Mouse (Mus musculus) kidney, adult 2 months (tissue): ENCODE data around the gene Pi4kb. TPM values are rescaled to one million over a fixed set of nuclear protein-coding genes. Genes with fewer than 3 reads are reported as not detected.
"Not testable (repeated sequence)": the region's sequence is repeated elsewhere in the genome, so short reads cannot be mapped to it uniquely, and the experiment has no call there.

Experiments used
- DNase-seq: peaks from one replicate; pipeline ENCODE4 v3.0.0; 2021
- H3K27ac ChIP-seq: fragments of 200-500 bp; 2 replicates; pipeline ENCODE4 v1.5.1; 2012; ENCODE audit warnings: low read depth, low read length, control low read depth, inconsistent platforms; ENCODE audit not compliant: insufficient read depth
- H3K27me3 ChIP-seq: fragments of 200-500 bp; replicated peaks from 2 replicates; pipeline ENCODE4 v1.6.1; 2012; ENCODE audit warnings: mild to moderate bottlenecking, moderate library complexity, low read length, inconsistent platforms; ENCODE audit not compliant: control insufficient read depth, insufficient read depth
- H3K36me3 ChIP-seq: fragments of 200-500 bp; 2 replicates; pipeline ENCODE4 v1.6.1; 2012; ENCODE audit warnings: mild to moderate bottlenecking, moderate library complexity, low read length, inconsistent platforms; ENCODE audit not compliant: control insufficient read depth, insufficient read depth
- H3K4me1 ChIP-seq: fragments of 200-500 bp; 2 replicates; pipeline ENCODE4 v1.6.1; 2011; ENCODE audit warnings: low read length; ENCODE audit not compliant: control insufficient read depth, insufficient read depth
- H3K4me3 ChIP-seq: fragments of 200-500 bp; 2 replicates; pipeline ENCODE4 v1.5.1; 2011; ENCODE audit warnings: mild to moderate bottlenecking, low read depth, low read length, control low read depth; ENCODE audit not compliant: insufficient read depth
- CTCF ChIP-seq: fragments of 200-500 bp; conservative IDR thresholded peaks from 2 replicates; pipeline ENCODE4 v1.5.1; 2011; ENCODE audit warnings: low read depth, mild to moderate bottlenecking, control low read depth, low read length, moderate library complexity, mixed read lengths; ENCODE audit not compliant: insufficient read depth, insufficient read length
- POLR2A ChIP-seq: fragments of 200-500 bp; IDR thresholded peaks from one replicate; pipeline ENCODE4 v1.6.1; 2011; ENCODE audit warnings: low read depth, low read length, control low read depth
- WGBS: fragments of 180-500 bp; shearing (Covaris S2); methylation state at CpG from one replicate; pipeline ENCODE4 v1.1.7; 2018; 5-methylcytosine and 5-hydroxymethylcytosine counted together
- polyA plus RNA-seq: library from polyadenylated mRNA; depleted of rRNA; stranded (reverse); fragments of >200 nt; gene quantifications from 2 replicates; pipeline ENCODE4 v1.2.3, GENCODE M21; 2012; rRNA removed

Pi4kb gene
- 35.9 and 41.7 TPM in 2 replicates for polyA plus RNA-seq

DNA sequence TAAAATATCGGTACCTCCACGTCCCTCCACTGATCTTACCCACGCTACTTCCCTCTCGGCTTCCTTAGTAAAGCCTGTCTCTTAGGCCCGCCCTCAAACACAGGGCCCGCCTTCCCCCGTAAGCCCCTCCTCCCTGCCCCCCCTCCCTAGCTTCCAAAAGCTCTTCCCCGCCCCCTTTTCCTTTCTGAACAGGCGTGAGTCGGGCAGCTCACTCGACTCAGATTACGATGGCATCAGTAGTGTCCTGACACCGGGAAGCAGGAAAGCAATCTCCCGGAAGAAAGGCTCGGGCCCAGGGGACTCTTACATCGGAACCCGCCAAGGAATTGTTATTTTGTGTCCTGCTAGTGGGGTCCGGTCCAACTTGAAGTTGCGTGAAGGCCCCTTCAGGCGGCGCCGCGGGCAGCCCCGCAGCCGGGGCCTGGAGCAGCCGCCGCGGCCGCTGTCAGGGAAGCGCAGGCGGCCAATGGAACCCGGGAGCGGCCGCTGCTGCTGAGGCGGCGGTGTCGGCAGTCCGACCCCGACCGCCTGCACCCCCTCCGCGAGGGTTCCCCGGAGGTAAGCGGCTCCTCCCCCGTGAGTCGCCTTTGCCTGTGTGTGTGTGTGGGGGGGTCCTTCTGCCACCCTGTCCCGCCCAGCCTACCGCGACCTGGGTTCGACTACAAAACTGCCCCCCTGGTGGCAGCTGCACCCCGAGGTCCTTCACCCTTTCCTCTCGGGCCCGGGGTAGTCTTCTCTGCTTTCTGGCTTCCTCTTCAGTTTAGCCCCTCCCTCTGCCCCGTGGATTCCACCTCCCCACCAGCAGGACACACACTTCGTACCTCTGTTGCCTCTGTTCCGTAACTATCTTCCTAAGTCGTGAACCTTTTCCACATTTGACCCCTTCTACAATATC lies at the start of gene Pi4kb:
Pi4kb (plus strand) TSS at position 204 of the 895 bp plus-strand sequence.
- no peaks in the 10 kb centered on the region for H3K27me3 ChIP-seq
- H3K4me1 ChIP-seq: peaks cover 5% of the 10 kb centered on the region; the same call in 1 of the 2 replicates
- TF ChIP-seq POLR2A (peak; percentile 20), CTCF (0 out of 2 replicates have a peak, but pooled peaks have one; percentile 7)
- H3K27ac ChIP-seq: peak within 1 kb of the TSS; percentile 90
- no peaks in the 10 kb centered on the region for H3K36me3 ChIP-seq
- DNase-seq: peak; percentile 94
- peak within 1 kb of the TSS; percentile 91 for H3K4me3 ChIP-seq
- under 1% methylated on average over 57 of the region's 57 CpGs for WGBS

- H3K36me3 ChIP-seq, DNase-seq, H3K4me3 ChIP-seq, H3K27ac ChIP-seq, H3K27me3 ChIP-seq: not testable (repeated sequence)
- peaks cover 16% of the 10 kb centered on the region for H3K4me1 ChIP-seq
- 68% methylated on average over 4 of the region's 4 CpGs for WGBS
Observed at GRCm38 (mm10) chr3:94926301-94926736, 48.2 kb upstream of the Pi4kb start.

DNA sequence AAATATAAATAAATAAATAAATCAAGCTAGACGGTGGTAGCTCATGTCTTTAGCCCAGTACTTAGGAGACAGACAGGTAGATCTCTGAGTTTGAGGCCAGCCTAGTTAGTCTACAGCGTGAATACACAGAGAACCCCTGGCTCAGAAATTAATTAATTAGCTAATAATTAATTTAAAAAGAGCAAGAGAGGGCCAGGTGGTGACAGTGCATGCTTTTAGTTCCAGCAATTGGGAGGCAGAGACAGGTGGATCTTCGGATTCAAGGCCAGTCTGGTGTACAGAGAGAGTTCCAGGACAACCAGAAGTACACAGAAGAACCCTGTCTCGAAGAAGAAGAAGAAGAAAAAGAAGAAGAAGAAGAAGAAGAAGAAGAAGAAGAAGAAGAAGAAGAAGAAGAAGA lies 45.6 kb upstream of the Pi4kb start:
- not testable (repeated sequence) for H3K36me3 ChIP-seq, H3K4me3 ChIP-seq, H3K27me3 ChIP-seq, H3K27ac ChIP-seq
- H3K4me1 ChIP-seq: peaks cover 26% of the 10 kb centered on the region
- DNase-seq: peak; percentile 66
- WGBS: 54% methylated on average over 4 of the region's 4 CpGs

- peak overlapping the region; percentile 91 for H3K27ac ChIP-seq
- not testable (repeated sequence) for H3K27me3 ChIP-seq, H3K36me3 ChIP-seq, H3K4me3 ChIP-seq
- H3K4me1 ChIP-seq: peaks cover 26% of the 10 kb centered on the region
- peak; percentile 78 for DNase-seq
- 33% methylated on average over 7 of the region's 7 CpGs for WGBS
Observed at GRCm38 (mm10) chr3:94930386-94931266, 43.9 kb upstream of the Pi4kb start.

DNA sequence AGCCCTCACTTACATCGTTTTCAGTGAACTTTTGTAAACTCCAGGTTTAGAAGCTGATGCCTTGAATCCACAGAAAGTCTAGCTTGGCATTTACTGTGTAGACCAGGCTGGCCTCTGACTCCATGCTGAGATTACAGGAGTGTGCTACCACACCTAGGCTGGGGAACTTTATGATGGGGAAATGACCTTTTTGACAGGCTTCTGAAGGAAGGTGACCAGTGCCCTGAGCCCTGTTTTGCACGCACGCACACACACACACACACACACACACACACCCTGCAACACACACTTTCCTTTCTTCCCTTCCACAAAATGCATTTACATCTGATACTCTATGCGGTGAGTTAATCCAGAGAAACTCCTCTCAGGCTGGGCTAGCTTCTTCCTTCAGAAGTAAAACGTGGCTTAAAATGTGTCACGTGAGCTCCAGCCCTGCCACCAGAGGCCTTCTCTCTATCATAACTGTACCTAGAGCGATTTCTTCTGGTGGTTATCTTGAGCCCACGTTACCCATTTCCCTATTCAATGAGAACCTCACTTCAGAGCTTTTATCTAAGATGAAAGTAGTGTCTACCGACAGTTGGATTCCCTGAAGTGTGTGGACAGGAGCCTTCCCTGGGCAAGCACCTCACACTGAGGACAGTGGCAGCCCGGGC lies 43.0 kb upstream of the Pi4kb start:
- DNase-seq, H3K36me3 ChIP-seq, H3K27me3 ChIP-seq, H3K4me3 ChIP-seq: not testable (repeated sequence)
- 90% methylated on average over 10 of the region's 10 CpGs for WGBS
- peaks cover 33% of the 10 kb centered on the region for H3K4me1 ChIP-seq
- H3K27ac ChIP-seq: peak overlapping the region; percentile 6; the same call in 1 of the 2 replicates

DNA sequence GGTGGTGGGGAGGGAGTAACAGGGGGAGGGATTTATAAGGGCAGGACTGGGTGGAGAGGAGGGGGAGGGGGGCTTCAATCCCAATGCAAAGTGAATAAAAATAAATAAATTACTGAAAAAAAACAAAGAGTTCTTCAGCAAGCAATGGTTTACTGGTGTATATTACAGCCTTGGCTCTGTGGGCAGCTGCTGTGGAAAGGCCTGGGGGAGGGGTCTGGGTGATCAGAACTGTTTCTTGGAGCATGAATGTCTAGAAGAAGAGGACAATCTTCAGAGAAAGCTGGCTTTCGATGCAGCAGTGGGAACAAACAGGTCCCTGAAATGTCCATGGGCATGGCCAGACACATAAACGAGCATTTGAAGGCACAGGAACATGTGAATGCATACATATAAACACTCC lies 42.3 kb upstream of the Pi4kb start:
- H3K27ac ChIP-seq: peak overlapping the region; percentile 22; the same call in 1 of the 2 replicates
- WGBS: 40% methylated on average over 2 of the region's 2 CpGs
- not testable (repeated sequence) for DNase-seq

More for the DNA sequence above, 42.3 kb upstream of the Pi4kb start:
- H3K4me1 ChIP-seq: peaks cover 33% of the 10 kb centered on the region
- H3K27me3 ChIP-seq, H3K4me3 ChIP-seq, H3K36me3 ChIP-seq: not testable (repeated sequence)
